Mouse (Mus musculus): ENCODE data around the gene Ubl3. TPM values are rescaled to one million over a fixed set of nuclear protein-coding genes. Genes with fewer than 3 reads are reported as not detected.
A peak's percentile ranks its signal among the peaks of the same experiment; 100 is the strongest.

The Ubl3 gene
- total RNA-seq, 2 experiments from 2014 or later, result 221 to 227 TPM

GRCm38 (mm10) chr5:148555156-148555555 lies 2.6 kb upstream of the Ubl3 start:
- H3K4me3 ChIP-seq, result no peak overlapping the region
- H3K27ac ChIP-seq, result no peak overlapping the region
- no peak for DNase-seq (ENCODE audit: low spot score in 2 of 2)
- no peak for TF ChIP-seq CTCF (conservative IDR thresholded peaks at IDR 0.05)

GRCm38 (mm10) chr5:148554701-148555100 lies 2.1 kb upstream of the Ubl3 start:
- no peak for TF ChIP-seq CTCF (conservative IDR thresholded peaks at IDR 0.05)
- no peak for DNase-seq (ENCODE audit: low spot score in 2 of 2)
- H3K27ac ChIP-seq, result no peak overlapping the region
- H3K4me3 ChIP-seq, result no peak overlapping the region

GRCm38 (mm10) chr5:148554242-148554641 lies 1.7 kb upstream of the Ubl3 start:
- DNase-seq (ENCODE audit: low spot score in 2 of 2), result no peak
- TF ChIP-seq CTCF (conservative IDR thresholded peaks at IDR 0.05), result no peak
- H3K4me3 ChIP-seq, result no peak overlapping the region
- no peak overlapping the region for H3K27ac ChIP-seq

- no peak overlapping the region for H3K4me3 ChIP-seq
- TF ChIP-seq CTCF (conservative IDR thresholded peaks at IDR 0.05), result no peak
- DNase-seq (ENCODE audit: low spot score in 2 of 2), result no peak
Observed at GRCm38 (mm10) chr5:148553723-148554122, 1.1 kb upstream of the Ubl3 start.

GRCm38 (mm10) chr5:148551764-148552136 lies 839 bp downstream of the Ubl3 start:
- peak overlapping the region; percentile 70 for H3K4me3 ChIP-seq
- no peak for DNase-seq (ENCODE audit: low spot score in 2 of 2)
- peak overlapping the region; percentile 97 for H3K27ac ChIP-seq
- TF ChIP-seq CTCF (conservative IDR thresholded peaks at IDR 0.05), result no peak

More at GRCm38 (mm10) chr5:148553723-148554122, 1.1 kb upstream of the Ubl3 start:
- no peak overlapping the region for H3K27ac ChIP-seq

GRCm38 (mm10) chr5:148550821-148551763 lies 1.5 kb downstream of the Ubl3 start:
- peak overlapping the region; percentile 70 for H3K4me3 ChIP-seq
- no peak for DNase-seq (ENCODE audit: low spot score in 2 of 2)
- peak overlapping the region; percentile 97 for H3K27ac ChIP-seq
- no peak for TF ChIP-seq CTCF (conservative IDR thresholded peaks at IDR 0.05)

GRCm38 (mm10) chr5:148550393-148550792 lies 2.2 kb downstream of the Ubl3 start:
- Histone ChIP-seq H3K4me3 (peak overlapping the region; percentile 70), H3K27ac (peak overlapping the region; percentile 97)
- peak in 1 of 2 experiments; percentile 45 for DNase-seq (ENCODE audit: low spot score in 2 of 2)
- TF ChIP-seq CTCF (conservative IDR thresholded peaks at IDR 0.05), result no peak

GRCm38 (mm10) chr5:148549307-148549706 lies 3.3 kb downstream of the Ubl3 start:
- Histone ChIP-seq H3K27ac (peak overlapping the region; percentile 51; the same call in 1 of the 2 replicates), H3K4me3 (peak overlapping the region; percentile 70)
- TF ChIP-seq CTCF (conservative IDR thresholded peaks at IDR 0.05), result no peak
- DNase-seq (ENCODE audit: low spot score in 2 of 2), result no peak

- peak overlapping the region; percentile 58 for H3K27ac ChIP-seq
- no peak overlapping the region; the same call in 1 of the 2 replicates for H3K4me3 ChIP-seq
- TF ChIP-seq CTCF (conservative IDR thresholded peaks at IDR 0.05), result no peak
- DNase-seq (ENCODE audit: low spot score in 2 of 2), result no peak
Observed at GRCm38 (mm10) chr5:148548568-148548967, 4.0 kb downstream of the Ubl3 start.

- peak overlapping the region; percentile 58 for H3K27ac ChIP-seq
- no peak overlapping the region; the same call in 1 of the 2 replicates for H3K4me3 ChIP-seq
- peak; percentile 78 for TF ChIP-seq CTCF (conservative IDR thresholded peaks at IDR 0.05)
- DNase-seq (ENCODE audit: low spot score in 2 of 2), result no peak
Observed at GRCm38 (mm10) chr5:148547870-148548456, 4.6 kb downstream of the Ubl3 start.

- Histone ChIP-seq H3K27ac (no peak overlapping the region; the same call in 1 of the 2 replicates), H3K4me3 (no peak overlapping the region)
- DNase-seq (ENCODE audit: low spot score in 2 of 2), result no peak
- no peak for TF ChIP-seq CTCF (conservative IDR thresholded peaks at IDR 0.05)
Observed at GRCm38 (mm10) chr5:148546970-148547369, 5.6 kb downstream of the Ubl3 start.

GRCm38 (mm10) chr5:148544733-148545132 lies 7.9 kb downstream of the Ubl3 start:
- Histone ChIP-seq H3K27ac (no peak overlapping the region), H3K4me3 (no peak overlapping the region)
- DNase-seq (ENCODE audit: low spot score in 2 of 2), result no peak
- TF ChIP-seq CTCF (conservative IDR thresholded peaks at IDR 0.05), result no peak

GRCm38 (mm10) chr5:148542196-148542595 lies 10.4 kb downstream of the Ubl3 start:
- TF ChIP-seq CTCF (conservative IDR thresholded peaks at IDR 0.05), result no peak

More at GRCm38 (mm10) chr5:148542196-148542595, 10.4 kb downstream of the Ubl3 start:
- DNase-seq (ENCODE audit: low spot score in 2 of 2), result no peak
- Histone ChIP-seq H3K27ac (no peak overlapping the region), H3K4me3 (no peak overlapping the region)
